Mouse (Mus musculus): Measurements from ENCODE around the gene Gm45062. TPM values are rescaled to one million over a fixed set of nuclear protein-coding genes. Genes with fewer than 3 reads are reported as not detected.
A peak's percentile ranks its signal among the peaks of the same experiment; 100 is the strongest.

Gm45062 gene
- polyA plus RNA-seq, 1 experiment from 2014 or later: 10.7 TPM

GRCm38 (mm10) chr6:8472915-8473314 lies 213.7 kb downstream of the Gm45062 start:
- no peak overlapping the region for H3K4me3 ChIP-seq
- ATAC-seq (ENCODE audit: low FRiP score, low read depth): no peak
- H3K27me3 ChIP-seq: no peaks in the 10 kb centered on the region
- 87% methylated on average over 5 of the region's 5 CpGs for WGBS
- H3K9me3 ChIP-seq: no peaks in the 10 kb centered on the region
- no peak overlapping the region for H3K4me2 ChIP-seq
- no peaks in the 10 kb centered on the region for H3K4me1 ChIP-seq (replicated peaks)
- H3K9ac ChIP-seq: no peak overlapping the region
- H3K27ac ChIP-seq (replicated peaks): no peak overlapping the region
- no peaks in the 10 kb centered on the region for H3K36me3 ChIP-seq

DNA sequence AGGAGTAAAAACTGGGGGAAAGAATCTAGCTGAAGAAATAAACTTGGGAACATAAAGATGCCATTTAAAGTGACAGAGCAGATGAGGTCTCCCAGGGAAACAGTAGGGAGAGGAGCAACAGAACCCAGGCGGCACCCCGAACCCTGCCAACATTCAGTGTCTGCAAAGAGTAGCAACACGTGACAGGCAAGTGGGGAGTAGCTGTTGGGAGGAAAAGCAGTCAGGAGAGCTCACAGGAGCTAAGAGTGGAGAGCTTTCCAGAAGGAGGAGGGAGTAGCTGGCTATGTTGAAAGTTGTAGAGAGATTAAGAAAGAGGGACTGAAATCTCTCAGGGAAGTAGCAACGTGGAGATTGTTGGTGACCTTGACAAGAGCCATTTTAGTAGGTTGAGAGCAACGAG lies 214.2 kb downstream of the Gm45062 start:
- ATAC-seq (ENCODE audit: low FRiP score, low read depth): no peak
- H3K4me1 ChIP-seq (replicated peaks): no peaks in the 10 kb centered on the region
- H3K9ac ChIP-seq: no peak overlapping the region
- no peaks in the 10 kb centered on the region for H3K9me3 ChIP-seq
- no peak overlapping the region for H3K4me2 ChIP-seq
- H3K27me3 ChIP-seq: no peaks in the 10 kb centered on the region
- H3K27ac ChIP-seq (replicated peaks): no peak overlapping the region
- H3K4me3 ChIP-seq: no peak overlapping the region
- H3K36me3 ChIP-seq: no peaks in the 10 kb centered on the region
- WGBS: 55% methylated on average over 5 of the region's 5 CpGs

- H3K27me3 ChIP-seq: no peaks in the 10 kb centered on the region
- ATAC-seq (ENCODE audit: low FRiP score, low read depth): no peak
- 83% methylated on average over 3 of the region's 3 CpGs for WGBS
- H3K9ac ChIP-seq: no peak overlapping the region
- no peak overlapping the region for H3K4me2 ChIP-seq
- no peak overlapping the region for H3K4me3 ChIP-seq
- H3K4me1 ChIP-seq (replicated peaks): no peaks in the 10 kb centered on the region
- H3K9me3 ChIP-seq: no peaks in the 10 kb centered on the region
- H3K27ac ChIP-seq (replicated peaks): no peak overlapping the region
- H3K36me3 ChIP-seq: no peaks in the 10 kb centered on the region
These were observed 215.1 kb downstream of the Gm45062 start for GRCm38 (mm10) chr6:8474316-8474715.

DNA sequence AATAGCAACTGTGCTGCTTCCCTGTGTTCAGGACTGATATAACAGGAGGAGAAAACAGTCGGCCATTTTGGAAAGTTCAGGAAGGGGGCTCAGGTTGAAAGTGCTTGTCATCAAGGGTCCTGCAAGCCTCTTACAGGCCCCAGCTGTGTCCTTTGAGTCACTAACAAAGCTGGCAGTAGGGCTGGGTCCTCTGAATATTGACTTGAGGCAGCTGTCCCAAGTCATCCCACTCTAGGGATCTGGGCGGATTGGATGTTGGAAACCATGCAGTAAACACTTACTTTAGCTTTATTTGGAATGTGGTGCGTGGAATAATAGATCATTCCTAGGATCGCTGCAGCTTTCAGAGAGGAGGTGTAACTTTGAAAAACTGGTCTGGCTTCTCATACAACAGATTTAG lies 215.6 kb downstream of the Gm45062 start:
- Histone ChIP-seq H3K9me3 (no peaks in the 10 kb centered on the region), H3K4me1 (replicated peaks) (no peaks in the 10 kb centered on the region), H3K27ac (replicated peaks) (no peak overlapping the region), H3K27me3 (no peaks in the 10 kb centered on the region), H3K4me3 (no peak overlapping the region), H3K36me3 (no peaks in the 10 kb centered on the region), H3K9ac (no peak overlapping the region), H3K4me2 (no peak overlapping the region)
- 91% methylated on average over 4 of the region's 4 CpGs for WGBS
- no peak for ATAC-seq (ENCODE audit: low FRiP score, low read depth)

- Histone ChIP-seq H3K4me1 (replicated peaks) (no peaks in the 10 kb centered on the region), H3K9me3 (no peaks in the 10 kb centered on the region), H3K36me3 (no peaks in the 10 kb centered on the region), H3K4me3 (no peak overlapping the region), H3K27ac (replicated peaks) (no peak overlapping the region), H3K9ac (no peak overlapping the region), H3K27me3 (no peaks in the 10 kb centered on the region), H3K4me2 (no peak overlapping the region)
- ATAC-seq (ENCODE audit: low FRiP score, low read depth): no peak
- 30% methylated on average over 1 of the region's 1 CpGs for WGBS
These were observed 219.9 kb downstream of the Gm45062 start for GRCm38 (mm10) chr6:8479176-8479575.

- Histone ChIP-seq H3K4me2 (no peak overlapping the region), H3K4me1 (replicated peaks) (peaks cover 8% of the 10 kb centered on the region; the same call in 1 of the 2 replicates), H3K27me3 (no peaks in the 10 kb centered on the region), H3K9ac (no peak overlapping the region), H3K27ac (replicated peaks) (no peak overlapping the region), H3K36me3 (no peaks in the 10 kb centered on the region), H3K4me3 (no peak overlapping the region), H3K9me3 (no peaks in the 10 kb centered on the region)
- no peak for ATAC-seq (ENCODE audit: low FRiP score, low read depth)
- 94% methylated on average over 17 of the region's 17 CpGs for WGBS
These were observed 225.4 kb downstream of the Gm45062 start for GRCm38 (mm10) chr6:8484437-8485275.

DNA sequence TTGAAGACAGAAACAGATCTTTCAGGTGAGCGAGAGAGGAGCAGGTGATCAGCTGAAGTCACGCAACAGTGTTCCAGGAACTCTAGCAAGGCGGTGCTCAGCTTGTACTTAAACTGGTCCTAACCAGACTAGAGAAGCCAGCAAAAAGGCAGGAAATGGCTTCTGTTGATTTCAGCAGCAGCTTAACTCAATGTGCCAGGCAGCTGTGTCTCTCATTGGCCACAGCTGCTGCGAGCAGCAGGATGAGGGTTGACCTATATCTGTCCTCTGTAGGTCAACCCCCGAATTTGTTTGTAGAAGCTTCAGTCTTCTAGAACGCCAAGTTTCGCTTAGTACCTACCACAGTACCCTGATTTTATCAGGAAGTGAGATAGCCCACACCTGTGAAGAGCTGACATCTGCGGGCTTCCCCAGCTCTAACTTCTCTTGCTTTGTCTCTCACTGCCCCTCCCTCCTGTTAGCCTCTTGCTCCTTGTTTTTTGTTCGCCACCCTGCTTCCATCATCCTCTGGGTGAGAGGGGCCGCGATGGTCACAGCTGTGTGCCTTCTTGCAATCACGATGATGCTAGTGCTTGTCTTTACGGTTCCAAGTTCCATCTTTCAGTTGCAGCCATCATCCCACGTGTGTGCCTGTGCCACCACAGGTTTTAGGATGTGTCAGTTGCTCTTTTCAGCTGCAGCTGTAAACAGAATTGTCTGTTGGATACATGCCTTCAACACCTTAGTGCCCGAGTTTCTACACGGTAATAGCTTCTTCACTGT lies 226.3 kb downstream of the Gm45062 start:
- peaks cover 8% of the 10 kb centered on the region; the same call in 1 of the 2 replicates for H3K4me1 ChIP-seq (replicated peaks)
- no peaks in the 10 kb centered on the region for H3K36me3 ChIP-seq
- H3K9me3 ChIP-seq: no peaks in the 10 kb centered on the region
- no peak overlapping the region for H3K27ac ChIP-seq (replicated peaks)
- no peak overlapping the region for H3K4me2 ChIP-seq
- WGBS: 87% methylated on average over 16 of the region's 16 CpGs
- no peak for ATAC-seq (ENCODE audit: low FRiP score, low read depth)
- H3K27me3 ChIP-seq: no peaks in the 10 kb centered on the region
- no peak overlapping the region for H3K9ac ChIP-seq
- no peak overlapping the region for H3K4me3 ChIP-seq

GRCm38 (mm10) chr6:8486391-8487043 lies 227.3 kb downstream of the Gm45062 start:
- no peaks in the 10 kb centered on the region for H3K36me3 ChIP-seq
- H3K4me3 ChIP-seq: no peak overlapping the region
- no peaks in the 10 kb centered on the region for H3K9me3 ChIP-seq
- no peak overlapping the region for H3K9ac ChIP-seq
- peaks cover 8% of the 10 kb centered on the region; the same call in 1 of the 2 replicates for H3K4me1 ChIP-seq (replicated peaks)
- no peaks in the 10 kb centered on the region for H3K27me3 ChIP-seq
- peak; percentile 48; the same call in 1 of the 2 replicates for ATAC-seq (ENCODE audit: low FRiP score, low read depth)
- WGBS: 80% methylated on average over 17 of the region's 17 CpGs
- no peak overlapping the region for H3K27ac ChIP-seq (replicated peaks)
- peak overlapping the region; percentile 17; the same call in 1 of the 2 replicates for H3K4me2 ChIP-seq

DNA sequence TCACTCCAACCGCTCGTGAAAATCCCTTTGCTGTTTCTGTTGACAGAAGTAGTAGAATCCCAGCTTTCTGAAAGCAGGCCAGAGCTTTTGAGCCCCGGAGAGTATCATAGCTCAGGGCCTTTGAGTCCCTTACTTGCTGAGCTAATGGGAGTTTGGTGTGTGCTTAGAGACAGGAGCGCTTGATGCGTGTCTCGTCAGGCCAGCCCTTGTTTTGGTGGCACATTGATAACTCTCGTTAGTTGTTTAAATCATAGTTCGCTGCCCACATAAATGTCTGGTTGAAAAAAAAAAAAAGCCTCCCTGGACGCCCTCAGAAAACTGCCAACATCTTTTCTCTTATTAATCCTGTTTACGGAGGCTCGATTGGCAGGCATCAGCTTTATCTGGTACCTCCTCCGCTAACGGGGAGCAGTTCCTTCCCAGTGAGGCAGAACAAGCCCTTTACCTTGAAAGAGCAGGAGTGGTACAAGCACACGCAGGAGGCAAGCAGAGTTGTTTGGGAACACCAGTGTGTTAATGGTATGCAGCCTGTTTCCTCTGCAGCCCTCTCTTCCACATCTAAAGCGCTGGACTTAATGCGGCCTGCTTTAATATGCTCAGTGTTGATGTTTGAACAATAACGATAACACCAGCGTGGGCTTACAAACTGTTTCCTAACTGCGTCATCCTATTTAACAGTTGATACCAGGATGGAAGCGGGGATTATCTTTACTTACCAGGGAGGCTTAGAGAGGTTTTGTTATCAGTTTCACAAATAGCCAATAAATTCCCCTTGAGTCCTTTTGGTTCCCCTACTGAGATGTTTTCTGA lies 228.0 kb downstream of the Gm45062 start:
- H3K9me3 ChIP-seq: no peaks in the 10 kb centered on the region
- peak overlapping the region; percentile 17; the same call in 1 of the 2 replicates for H3K4me2 ChIP-seq
- H3K9ac ChIP-seq: no peak overlapping the region
- peaks cover 8% of the 10 kb centered on the region; the same call in 1 of the 2 replicates for H3K4me1 ChIP-seq (replicated peaks)
- WGBS: 61% methylated on average over 20 of the region's 20 CpGs
- H3K36me3 ChIP-seq: no peaks in the 10 kb centered on the region
- ATAC-seq (ENCODE audit: low FRiP score, low read depth): no peak
- H3K27me3 ChIP-seq: no peaks in the 10 kb centered on the region
- H3K27ac ChIP-seq (replicated peaks): no peak overlapping the region
- no peak overlapping the region for H3K4me3 ChIP-seq

DNA sequence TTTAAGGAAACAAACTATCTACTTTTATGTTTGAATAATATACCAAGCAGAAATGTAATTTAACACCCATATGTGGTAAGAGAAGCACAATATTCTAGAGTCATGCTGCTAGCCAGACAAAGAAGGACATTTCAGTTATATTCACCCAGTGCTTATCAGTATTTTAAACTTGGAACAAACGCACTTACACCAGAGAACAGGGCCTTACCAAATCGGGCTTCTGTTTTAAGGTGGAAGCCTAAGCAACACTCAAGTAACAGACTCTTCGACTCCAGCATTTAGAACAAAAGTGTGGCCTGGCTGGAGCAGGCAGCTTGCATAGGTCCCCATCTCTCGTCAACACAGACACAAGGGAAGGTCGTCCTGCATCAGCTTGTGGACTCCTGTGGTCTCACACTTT lies 229.0 kb downstream of the Gm45062 start:
- H3K9ac ChIP-seq: no peak overlapping the region
- no peak overlapping the region for H3K4me2 ChIP-seq
- H3K27ac ChIP-seq (replicated peaks): no peak overlapping the region
- H3K27me3 ChIP-seq: no peaks in the 10 kb centered on the region
- WGBS: 74% methylated on average over 5 of the region's 5 CpGs
- H3K9me3 ChIP-seq: no peaks in the 10 kb centered on the region
- H3K4me3 ChIP-seq: no peak overlapping the region
- no peak for ATAC-seq (ENCODE audit: low FRiP score, low read depth)
- H3K36me3 ChIP-seq: no peaks in the 10 kb centered on the region
- H3K4me1 ChIP-seq (replicated peaks): peaks cover 8% of the 10 kb centered on the region; the same call in 1 of the 2 replicates

DNA sequence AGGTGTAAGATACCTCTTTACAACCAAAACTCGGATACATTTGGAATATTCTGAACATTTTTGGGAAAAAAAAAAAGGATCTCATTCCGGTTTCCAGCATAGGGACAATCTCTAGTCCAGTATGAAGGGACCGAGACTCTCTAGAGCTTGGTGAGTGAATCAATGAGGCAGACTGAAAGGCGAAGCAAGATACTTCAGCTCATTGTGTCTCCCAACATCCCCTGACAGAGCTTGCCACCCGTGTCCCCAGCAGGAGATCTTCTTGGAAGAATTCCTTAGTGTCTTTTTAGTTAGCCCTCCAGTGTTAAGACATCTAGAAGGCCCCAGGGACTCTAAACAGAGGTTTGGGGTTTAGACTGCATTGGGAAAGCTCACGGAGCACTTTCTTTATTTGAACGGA lies 230.0 kb downstream of the Gm45062 start:
- Histone ChIP-seq H3K27ac (replicated peaks) (no peak overlapping the region), H3K9ac (no peak overlapping the region), H3K4me1 (replicated peaks) (peaks cover 8% of the 10 kb centered on the region; the same call in 1 of the 2 replicates), H3K9me3 (no peaks in the 10 kb centered on the region), H3K4me3 (no peak overlapping the region), H3K36me3 (no peaks in the 10 kb centered on the region), H3K27me3 (no peaks in the 10 kb centered on the region), H3K4me2 (no peak overlapping the region)
- ATAC-seq (ENCODE audit: low FRiP score, low read depth): no peak
- 70% methylated on average over 7 of the region's 7 CpGs for WGBS
